Mouse (Mus musculus): ENCODE data around the gene Herc1.

GRCm38 (mm10) chr9:66512351-66512671 is 162.1 kb downstream of the Herc1 start:
- no peak for TF ChIP-seq CTCF (IDR thresholded peaks at IDR 0.05; ENCODE audit: extremely low read depth, insufficient read depth, insufficient read length, insufficient replicate concordance)
- TF ChIP-seq POLR2A (IDR thresholded peaks at IDR 0.05; ENCODE audit: low read depth, low read length): peak; percentile 48; the same call in 1 of the 2 replicates
